Mouse (Mus musculus): Measurements from ENCODE around the gene Pcbp4.

The Pcbp4 gene

DNA sequence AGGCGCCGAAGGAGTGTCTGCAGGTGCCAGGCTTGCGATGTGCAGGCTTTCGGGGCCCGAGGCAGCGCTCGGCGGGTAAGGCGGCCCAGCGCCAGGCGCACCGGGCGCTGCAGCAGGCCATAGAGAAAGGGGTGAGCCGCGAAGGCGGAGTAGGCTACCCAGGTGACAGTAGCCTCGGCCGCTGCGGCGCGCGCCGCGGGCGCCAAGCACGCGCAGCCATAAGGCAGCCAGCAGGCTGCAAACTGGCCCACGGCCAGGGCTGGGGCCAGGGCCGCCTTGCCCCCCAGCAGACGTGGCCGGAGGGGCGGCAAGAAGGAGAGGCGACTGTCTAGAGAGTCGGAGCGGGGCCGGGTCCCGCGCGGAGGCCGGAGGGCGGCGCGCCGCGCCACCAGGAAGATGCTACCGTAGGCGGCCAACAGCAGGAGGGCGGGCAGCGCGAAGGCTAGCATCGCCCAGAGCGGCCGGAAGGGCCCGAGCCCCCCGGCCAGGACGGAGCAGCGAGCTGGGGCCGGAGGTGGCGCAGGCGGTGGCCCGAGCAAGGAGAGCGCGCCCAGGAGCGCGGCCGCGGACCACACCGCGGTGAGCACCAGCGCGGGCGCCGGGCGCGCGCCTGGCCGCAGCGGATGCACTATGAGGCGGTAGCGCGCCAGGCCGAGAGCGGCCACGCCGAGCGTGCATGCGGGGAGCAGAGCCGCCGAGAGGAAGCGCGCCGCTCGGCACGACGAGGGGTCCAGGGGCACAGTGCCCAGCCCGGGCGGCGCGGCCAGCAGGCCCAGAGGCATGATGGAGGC lies 11.9 kb downstream of the Pcbp4 start:
- DNase-seq, result peak; percentile 76 to 87

DNA sequence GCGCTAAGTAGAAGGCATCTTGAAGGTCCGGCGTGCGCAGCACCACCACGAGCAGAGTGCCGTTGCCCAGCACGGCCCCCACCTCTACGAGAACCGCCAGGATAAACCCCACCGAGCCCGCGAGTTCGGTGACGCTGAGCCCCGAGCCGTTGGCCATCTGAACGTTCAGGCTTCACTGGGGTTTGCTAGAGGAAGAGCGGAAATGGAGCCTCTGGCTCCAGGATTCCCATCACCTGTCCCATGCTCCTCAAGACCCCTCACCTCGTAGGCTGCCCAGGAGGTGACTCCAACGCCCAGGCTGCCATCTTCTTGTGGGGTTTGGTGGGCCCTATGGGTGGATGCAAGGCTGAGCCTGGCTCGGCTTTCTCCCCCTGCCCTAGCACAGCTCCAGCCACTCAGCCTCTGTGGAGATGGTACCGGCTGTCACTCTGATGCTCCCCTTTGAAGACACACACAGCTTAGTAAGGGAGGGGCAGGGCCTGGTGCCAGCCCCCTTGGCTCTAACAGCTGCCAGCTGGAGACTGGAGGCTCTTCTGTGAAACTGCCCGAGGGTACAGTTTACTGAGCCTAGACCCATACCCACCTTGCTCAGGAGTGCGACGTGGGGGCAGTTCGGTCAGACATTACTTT lies 12.6 kb downstream of the Pcbp4 start, which contains the start of gene Gpr62:
TSS of gene Gpr62 (minus strand) at position 368 of the 630 bp plus-strand sequence.
- no peak for DNase-seq

DNA sequence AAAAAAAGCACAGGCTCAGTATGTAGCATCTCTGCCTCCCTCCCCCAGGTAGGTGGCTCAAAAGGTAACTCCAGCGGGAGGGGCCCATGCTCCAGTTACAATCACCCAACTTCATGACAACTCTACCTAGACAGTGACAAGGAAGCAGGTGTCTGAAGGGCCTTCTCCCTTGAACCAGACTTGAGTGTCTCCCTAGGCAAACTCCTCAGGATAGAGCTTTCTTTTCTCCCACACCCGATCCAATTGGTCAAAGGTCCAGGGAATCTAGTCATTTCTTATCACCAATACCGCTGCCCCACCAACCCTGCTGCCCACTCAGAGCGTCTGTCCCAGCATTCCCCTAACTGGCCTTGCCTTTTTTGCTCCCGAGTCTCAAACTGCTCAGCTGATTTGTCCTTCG lies 13.6 kb downstream of the Pcbp4 start:
- DNase-seq, result no peak

DNA sequence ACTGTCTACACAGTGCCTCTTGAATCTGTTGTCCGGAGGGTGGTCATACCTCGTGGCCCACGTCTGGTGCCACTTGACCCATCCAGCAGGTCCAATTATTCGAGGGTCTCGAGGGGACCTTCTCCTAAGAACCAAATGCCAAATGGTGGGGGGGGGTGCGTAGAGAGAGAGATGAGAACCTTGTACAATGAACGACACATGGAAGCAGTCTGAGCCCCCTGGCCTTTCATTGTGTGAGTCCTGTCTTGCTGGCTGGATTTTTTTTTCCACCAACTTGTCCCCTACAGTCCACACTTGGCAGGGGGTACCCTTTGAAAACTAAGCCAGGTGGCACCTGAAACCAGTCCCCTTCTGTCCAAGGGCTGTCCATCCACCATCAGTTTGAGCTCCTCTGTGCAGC lies 14.7 kb downstream of the Pcbp4 start:
- no peak for DNase-seq

DNA sequence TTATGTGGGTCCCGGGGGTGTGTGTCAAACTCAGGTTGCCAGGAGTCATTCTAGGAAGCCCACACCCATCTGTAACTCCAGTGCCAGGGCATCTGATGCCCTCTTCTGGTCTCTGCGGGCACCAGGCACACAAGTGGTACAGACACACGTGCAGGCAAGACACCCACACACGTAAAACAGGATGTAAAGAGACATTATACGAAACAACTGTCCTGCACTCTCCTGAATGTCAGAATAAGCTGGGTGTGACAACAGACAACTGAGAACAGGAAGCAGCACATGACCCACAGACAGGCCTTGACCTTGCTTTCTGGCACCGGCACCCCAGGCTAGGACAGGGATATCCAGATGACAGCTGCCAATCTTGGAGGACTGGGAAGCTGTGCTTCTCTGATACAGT lies 16.2 kb downstream of the Pcbp4 start:
- no peak for DNase-seq

DNA sequence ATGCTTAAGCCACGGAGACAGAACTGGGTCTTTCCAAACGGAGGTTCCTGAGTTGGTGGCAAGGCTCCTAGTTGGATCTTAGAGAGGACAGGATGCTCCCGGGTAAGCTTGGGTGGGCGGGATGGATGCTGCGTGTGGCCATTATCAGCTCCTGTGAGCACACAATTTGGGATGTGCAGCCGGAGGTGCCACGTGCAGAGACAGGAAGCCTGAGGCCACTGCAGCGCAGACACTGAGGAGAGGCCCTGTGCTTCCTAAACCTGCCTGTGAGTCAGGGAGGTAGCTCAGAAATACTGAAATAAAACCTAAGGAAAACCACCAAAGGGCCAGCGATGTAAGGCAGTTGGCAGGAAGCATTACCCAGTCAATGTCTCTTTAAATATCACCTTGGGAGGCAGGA lies 16.7 kb downstream of the Pcbp4 start:
- no peak for DNase-seq

DNA sequence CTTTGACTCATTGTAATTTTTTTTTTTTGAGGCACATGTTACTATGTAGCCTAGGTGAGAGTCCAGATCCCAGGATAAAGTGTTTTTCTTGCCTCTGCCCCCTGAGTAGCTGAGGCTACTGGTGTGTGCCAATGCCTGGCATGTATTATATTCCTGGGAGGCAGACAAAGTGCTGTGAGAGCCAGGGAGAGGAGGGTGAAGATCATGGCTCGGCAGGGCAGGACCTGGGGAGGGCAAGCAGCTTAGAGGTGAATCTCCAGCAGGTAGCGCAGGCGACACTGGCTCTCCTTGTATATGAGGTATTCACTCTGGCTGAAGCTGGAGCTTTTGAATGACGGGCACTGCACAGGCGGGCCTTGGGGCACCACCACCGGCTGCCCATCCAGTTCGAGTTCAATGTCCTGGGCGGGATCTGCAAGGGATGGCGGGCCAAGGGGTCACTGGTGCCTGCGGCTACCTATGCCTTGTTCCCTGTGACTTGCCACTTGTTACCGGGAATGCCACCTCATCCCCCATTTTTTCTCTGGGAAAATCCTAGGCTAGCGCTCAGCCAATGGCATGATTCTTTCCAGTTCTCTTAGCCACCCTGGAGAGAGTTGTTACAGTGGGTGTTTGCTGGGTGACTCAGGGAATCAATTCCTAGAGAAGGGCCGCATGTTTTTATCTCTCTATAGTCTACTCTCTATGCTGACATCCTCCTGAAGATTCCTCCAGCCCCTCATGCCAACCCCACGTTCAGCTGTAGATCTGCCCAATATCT lies 18.1 kb downstream of the Pcbp4 start:
- no peak for DNase-seq

DNA sequence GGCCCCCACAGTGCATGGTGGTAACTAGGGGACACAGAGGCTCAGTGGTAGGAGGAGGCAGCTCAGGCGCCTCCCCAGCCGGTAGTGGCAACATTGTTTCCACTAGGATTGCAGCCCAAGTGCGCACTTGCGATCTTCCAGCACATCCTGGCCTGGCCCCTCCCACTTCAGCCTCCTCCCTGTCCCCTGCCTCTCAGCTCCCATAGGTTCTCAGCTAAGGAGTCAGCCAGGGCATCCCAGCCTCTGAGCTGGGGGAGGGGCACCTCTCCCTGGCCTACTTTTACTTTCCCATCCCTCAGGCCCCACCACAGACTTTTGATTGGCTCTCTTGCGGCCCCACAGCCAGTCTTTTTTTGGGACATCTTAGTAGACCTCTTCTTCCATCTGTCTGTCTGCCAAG lies 18.8 kb downstream of the Pcbp4 start:
- peak; percentile 79 to 88 for DNase-seq

DNA sequence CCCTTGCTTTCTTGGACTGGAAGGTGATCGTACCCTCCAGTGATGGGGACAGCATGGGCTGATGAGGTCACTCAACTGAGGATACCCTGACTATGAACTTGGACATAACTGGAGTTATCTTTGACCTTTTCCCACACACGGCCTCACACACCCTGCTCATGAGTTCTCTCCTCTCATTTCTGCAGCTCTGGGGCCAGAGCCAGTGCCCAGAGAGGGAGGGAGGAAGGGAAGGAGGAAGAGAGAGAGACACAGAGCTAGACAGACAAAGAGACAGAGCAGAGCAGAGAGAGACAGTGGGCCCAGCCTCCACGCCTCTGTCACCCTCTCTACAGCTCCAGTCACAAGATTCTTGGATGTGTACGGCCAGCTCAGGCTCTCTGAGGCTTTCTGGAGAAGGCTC lies 19.2 kb downstream of the Pcbp4 start:
- DNase-seq, result peak in 1 of 2 experiments; percentile 14

DNA sequence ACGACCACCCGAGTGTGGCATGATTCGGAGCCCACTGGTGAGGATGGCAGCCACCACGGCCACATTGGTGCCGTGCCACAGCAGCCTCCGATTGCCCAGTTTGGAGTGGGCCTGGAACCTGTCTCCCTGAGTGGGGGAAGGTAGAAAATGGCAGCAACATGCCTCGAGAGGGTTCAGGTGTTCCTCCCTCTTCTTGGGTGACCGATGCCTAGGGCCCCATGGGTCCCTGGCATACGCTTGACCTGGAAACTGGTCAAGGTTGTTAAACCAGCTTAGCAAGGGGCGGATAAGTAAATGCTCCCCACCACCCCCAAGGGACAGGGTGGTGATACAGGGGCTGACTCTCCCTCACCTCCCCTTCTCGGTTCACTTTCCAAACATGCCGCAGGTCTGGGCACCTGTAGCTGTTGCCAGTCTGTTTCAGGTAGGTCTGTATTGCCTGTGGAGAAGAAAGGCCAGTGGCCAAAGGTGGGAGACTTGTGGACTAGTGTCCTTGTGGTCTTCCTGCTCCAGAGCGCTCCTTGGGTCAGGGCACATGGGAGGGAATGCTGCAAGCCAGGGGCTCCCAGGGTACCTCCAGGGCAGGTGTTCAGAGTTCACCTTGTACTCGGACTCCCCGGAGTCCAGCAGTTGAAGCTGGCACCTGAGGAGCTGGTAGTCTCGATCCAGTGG lies 20.1 kb downstream of the Pcbp4 start:
- peak in 1 of 2 experiments; percentile 4 for DNase-seq

DNA sequence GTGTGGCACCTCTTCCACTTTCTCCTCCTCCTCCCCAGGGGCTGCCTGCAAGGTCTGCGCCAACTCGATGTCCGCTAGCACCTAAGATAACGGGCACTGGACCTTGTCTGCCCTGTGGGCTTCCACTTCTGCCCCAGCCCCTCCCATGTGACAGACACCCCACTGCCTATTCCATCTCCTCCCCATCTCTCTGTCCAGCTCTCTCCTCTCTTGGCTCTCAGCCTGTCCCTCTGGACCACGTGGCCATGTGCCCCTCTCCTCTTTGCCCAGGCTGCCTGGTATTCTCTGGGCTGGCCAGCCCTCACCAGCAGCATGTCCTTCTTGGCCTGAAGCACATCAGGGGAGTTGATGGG lies 20.6 kb downstream of the Pcbp4 start:
- peak in 1 of 2 experiments; percentile 22 for DNase-seq

DNA sequence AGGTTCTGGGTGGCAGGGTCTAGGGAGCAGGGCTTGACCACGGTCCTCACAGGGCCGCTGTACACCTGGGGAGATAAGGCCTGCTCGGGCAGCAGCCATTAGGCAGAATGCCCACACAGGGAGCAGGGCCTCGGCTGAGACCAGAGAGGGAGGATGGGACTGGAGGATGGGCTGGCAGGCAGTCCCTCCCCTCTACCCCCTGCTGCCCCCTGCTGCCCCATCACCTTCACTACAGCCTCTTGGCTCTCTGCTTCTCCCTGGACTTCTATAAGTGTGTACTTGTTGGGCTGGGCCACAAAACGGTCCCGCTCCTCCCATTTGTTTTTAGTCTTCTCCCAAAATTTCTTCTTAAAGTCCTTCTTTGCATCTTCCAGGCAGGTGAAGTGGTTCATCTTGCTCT lies 21.4 kb downstream of the Pcbp4 start:
- peak; percentile 85 to 87 for DNase-seq

DNA sequence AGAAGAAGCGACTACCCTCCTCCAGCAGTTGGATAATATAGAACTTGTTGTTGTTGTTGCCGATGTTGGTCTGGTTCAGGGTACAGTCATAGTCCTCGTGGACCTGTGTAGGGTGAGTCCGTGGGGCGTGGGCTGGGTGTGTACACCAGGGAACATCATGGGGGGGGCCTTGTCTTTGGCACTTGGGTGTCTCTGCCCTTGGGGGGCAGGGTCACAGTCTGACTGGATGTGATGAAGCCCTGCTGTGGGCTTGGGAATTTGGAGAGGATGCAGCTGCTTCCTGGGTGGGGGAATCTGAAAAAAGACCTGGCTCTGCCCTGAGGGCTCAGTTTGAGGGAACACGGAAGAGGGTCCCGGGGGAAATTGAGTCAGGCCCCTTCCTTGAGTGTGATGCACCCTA lies 22.0 kb downstream of the Pcbp4 start:
- peak; percentile 51 to 68 for DNase-seq

DNA sequence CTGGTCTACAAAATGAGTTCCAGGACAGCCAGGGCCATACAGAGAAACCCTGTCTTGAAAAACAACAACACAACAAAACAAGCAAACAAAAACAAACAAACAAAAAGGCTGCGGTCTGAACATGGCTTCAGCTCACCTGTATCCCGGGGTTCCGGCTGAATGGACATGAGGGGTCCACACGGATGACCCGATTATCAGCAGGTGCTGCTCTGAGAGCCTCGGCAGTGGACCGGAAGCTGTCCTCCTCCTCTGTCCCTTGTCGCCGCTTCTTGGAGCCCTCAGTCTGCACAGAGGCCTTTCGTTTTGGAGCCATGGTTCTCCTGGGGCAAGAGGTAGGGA lies 22.5 kb downstream of the Pcbp4 start, which contains the start of gene Rrp9:
TSS of gene Rrp9 (plus strand) at position 301 of the 339 bp plus-strand sequence.
- DNase-seq, result no peak

DNA sequence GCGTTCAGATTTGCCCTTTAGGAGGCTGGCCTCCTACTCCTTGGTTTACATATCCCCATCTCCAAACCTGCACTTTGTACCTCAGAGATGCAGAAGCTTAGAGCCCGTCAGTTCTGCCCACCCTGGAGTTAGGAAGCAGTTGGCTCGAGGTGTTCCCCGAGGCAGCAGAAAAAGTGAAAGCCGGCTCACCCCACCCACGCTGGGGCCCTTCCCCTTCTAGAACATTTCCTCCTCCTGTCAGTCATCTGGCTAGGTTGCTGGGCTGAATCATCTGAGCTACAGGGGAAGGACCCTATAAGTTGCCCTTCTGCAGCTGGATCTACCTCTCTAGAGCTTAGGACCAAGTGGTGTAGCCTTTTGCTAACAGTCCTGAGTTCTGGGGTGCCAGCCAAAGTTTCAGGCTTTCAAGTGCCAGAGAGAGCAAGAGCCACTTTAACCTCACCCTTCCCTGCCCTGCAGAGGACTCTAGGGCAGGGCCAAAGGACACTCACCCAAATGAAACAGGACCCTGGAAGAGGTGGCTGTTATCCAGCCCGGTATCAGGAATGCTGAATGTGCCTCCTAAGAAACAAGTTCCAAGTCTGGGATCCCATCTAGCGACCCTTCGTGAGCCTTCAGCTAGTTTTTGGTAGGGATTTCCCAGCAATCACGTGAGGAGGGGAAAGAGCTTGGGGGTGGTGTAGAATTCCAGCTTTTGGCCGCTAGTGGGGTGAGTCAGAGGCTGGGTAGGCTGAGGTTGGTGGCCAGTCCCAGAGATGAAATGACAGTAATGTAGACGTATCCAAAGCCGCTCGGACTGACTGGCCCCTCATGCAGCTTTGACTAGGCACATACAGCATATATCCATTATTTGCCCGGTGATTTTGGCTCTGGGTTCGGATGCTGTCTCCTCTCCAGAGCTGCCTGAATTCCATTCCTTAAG lies 23.2 kb downstream of the Pcbp4 start:
- DNase-seq, result peak in 1 of 2 experiments; percentile 62

DNA sequence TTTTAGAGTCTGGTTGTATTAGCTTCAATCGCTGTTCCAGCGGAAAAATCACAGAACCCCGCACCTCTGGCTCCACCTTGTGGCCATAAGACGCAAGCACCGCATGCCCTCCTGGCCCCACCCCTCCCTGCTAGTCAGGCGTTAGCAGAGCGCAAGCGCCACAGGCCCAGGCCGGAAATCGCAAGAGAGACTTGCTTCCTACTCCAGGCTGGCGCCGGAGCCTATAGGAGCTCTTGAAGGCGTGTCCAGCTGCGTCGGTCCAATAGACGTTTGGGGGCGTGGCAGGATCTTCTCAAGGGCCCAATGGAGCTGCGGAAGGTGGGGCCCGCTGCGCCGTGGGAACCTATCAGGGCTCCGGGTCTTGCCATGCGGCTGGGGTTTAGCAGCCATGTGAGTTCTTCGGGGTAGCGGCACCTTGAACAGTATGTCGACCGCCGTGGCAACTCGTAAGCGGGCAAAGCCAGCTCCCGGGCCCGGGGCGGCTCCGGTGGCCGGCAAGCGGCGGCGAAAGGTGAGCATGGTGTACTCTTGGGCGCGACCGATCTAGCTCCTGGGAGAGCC lies 23.9 kb downstream of the Pcbp4 start, which contains the start of gene Parp3:
TSS of gene Parp3 (minus strand) at position 26 of the 561 bp plus-strand sequence.
- DNase-seq, result peak; percentile 98 to 99

DNA sequence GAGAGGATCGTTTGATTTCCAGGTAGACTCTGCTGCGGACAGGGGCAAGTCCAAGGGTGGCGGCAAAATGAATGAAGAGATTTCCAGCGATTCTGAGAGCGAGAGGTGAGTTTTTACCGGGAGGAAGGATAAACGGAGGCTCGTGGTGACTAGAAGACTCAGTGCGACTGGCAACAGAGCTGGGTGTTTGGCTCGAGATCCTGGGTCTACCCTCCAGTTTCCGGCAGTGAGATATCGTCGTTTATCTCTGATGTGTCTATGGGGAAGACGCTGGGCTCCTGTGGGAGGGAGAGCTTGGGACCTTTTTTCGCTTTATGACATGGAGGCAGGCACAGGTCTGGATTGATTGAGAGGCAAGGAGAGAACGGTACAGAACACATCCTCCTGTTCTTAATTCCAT lies 24.6 kb downstream of the Pcbp4 start:
- DNase-seq, result no peak

DNA sequence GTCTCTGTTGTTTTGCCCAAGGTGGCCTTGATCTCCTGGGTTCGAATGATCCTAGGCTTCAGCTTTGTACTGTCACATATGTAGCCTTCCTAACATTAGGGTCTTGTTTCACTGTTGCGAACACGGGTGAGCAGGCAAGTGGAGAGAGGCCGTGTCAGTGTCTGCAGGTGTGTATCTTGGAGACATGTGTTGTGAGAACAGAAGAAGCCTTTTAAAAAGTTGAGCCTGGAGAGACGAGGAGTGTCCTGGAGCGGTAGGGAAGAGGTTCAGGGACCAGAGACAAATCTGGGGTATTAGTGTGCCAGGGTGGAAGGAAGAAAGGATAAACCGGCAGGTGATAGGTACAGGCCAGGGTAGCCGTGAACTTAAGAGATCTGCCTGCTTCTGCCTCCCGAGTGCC lies 25.0 kb downstream of the Pcbp4 start:
- no peak for DNase-seq

DNA sequence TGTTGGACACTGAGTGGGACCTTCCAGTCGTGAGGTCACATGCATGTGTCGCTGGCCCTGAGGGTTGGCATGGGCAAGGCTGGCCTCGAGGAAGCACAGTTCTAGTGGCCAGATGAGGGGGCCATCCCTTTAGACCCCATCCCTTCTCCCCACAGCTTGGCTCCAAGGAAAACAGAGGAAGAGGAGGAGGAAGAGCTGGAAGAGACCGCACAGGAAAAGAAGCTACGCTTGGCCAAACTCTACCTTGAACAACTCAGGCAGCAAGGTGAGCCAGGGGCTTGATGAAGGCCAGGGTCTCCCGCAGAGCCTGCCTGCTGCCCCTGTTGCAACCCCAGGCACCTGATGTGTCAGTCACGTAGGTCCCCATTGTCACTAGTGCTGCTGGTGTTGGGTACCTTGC lies 27.4 kb downstream of the Pcbp4 start:
- DNase-seq, result no peak

DNA sequence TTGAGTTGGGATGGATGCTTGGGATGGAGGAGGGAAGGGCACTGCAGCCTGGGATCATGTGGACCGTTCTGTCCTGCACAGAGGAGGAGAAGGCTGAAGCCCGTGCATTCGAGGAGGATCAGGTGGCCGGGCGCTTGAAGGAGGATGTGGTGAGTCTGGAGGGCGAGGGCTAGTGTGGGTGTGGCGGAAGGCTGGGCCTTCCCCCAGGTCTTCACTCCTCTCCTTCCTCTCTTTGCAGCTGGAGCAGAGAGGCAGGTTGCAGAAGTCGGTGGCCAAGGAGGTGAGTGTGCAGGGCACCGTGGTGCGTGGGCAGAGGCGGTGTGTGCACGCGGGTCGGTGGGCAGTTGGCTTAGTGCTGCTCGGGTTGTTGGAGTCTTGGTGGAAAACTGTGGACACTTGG lies 28.0 kb downstream of the Pcbp4 start:
- no peak for DNase-seq

DNA sequence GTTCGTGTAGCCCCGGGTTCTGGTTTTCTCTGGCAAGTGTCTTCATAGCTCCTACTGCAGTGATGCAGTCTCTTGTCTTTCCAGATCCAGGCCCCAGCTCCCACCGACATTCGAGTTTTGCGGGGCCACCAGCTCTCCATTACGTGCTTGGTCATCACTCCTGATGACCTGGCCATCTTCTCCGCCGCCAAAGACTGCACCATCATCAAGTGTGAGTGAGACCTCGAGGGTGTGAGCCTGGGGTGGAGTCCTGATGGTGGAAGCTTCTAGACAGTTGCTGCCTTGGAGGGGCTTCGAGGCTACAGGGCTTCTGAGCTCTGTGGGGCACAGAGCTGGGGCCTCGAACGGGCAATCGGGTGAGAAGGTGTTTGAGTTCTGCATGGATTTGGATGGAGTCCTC lies 28.6 kb downstream of the Pcbp4 start:
- DNase-seq, result no peak

Data from kidney, postnatal 4 days (tissue).